Mouse (Mus musculus): ENCODE measurements around the gene Ctc1. TPM values are rescaled to one million over a fixed set of nuclear protein-coding genes. Genes with fewer than 3 reads are reported as not detected.
"Not testable (repeated sequence)": the region's sequence is repeated elsewhere in the genome, so short reads cannot be mapped to it uniquely, and the experiment has no call there.

Ctc1 gene
- polyA plus RNA-seq (2014; fragmentation: Nextera tagmentation; extraction: Ambion mirVana), result 54.4 and 58.9 TPM in 2 replicates

DNA sequence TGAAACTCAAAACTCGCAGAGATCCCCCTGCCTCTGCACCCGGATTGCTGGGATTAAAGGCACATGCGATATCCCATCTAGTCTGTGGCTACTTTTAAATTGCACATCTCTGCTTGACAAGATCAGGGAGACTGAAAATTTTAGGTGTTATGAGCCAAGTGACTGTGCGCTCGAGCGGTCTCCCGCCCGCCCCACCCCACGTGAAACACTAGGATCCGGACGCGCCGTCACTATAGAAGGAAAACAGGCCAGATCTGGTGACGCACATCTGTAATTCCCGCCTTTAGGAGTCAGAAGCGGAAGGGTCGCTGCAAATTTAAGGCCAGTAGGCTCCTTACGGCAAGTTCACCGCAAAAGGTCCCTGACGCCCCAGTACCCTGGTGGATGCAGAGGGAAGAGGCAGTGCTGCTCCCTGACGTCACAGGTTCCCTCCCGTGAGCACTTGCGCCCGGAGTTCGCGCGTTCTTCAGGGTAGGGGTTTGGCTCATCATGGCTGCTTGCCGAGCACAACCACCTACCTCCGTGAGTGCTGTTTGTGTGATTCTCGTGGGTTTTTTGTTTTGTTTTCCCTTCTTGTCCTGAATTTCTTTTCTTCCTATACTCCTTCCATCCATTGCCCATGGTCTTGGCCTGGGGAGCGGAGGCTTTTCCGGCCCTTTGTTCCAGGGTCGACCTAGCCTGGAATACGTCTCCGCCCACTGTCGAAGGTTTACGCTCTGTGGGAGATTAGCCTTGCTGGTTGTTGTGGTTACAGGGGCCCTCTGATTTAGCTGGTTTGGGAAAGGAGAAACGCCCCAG is at the start of gene Ctc1:
Gene Ctc1, plus strand, starts transcription at position 268 of the 798 bp plus-strand sequence.
- ATAC-seq (ENCODE audit: low FRiP score), result peak; percentile 95
- H3K27ac ChIP-seq, result peak within 1 kb of the TSS; percentile 85
- WGBS, result 4% methylated on average over 38 of the region's 38 CpGs

DNA sequence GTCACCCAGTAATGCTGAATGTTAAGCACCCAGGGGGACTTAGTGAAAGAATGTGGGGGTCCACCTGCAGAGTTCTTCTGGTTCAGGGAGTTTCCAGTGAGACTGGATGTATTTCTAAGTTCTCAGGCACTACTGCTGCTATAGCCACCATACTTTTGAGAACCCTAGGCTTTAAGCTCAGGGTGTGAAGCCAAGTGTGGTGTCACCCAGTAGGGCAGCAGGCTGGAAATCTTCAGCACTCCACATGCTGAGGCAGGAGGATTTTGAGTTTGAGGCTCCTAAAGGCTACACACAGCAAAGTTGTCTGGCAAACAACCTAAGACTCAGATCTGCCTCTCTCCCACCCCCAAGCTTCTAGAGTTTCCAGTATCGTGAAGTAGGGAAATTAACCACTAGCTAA is 49.2 kb upstream of the Ctc1 start:
- no peak overlapping the region for H3K4me3 ChIP-seq (replicated peaks; ENCODE audit: low read length)
- WGBS, result 61% methylated on average over 1 of the region's 1 CpGs
- peak overlapping the region; percentile 76; the same call in 1 of the 2 replicates for H3K4me2 ChIP-seq (replicated peaks)

More for the DNA sequence above, at the start of gene Ctc1:
- Histone ChIP-seq H3K4me3 (replicated peaks; ENCODE audit: low read length) (peak within 1 kb of the TSS; percentile 57), H3K4me2 (replicated peaks) (peak within 1 kb of the TSS; percentile 54), H3K9me3 (ENCODE audit: control insufficient read depth, low read length) (no peaks in the 10 kb centered on the region), H3K36me3 (replicated peaks; ENCODE audit: control insufficient read depth, insufficient read depth) (no peaks in the 10 kb centered on the region), H3K9ac (peak within 1 kb of the TSS; percentile 83), H3K4me1 (replicated peaks; ENCODE audit: control insufficient read depth, insufficient read depth, low read length) (peaks cover 14% of the 10 kb centered on the region), H3K27me3 (ENCODE audit: control insufficient read depth, insufficient read depth, low read length) (no peaks in the 10 kb centered on the region)
- peak; percentile 94 for DNase-seq (ENCODE audit: low spot score)

DNA sequence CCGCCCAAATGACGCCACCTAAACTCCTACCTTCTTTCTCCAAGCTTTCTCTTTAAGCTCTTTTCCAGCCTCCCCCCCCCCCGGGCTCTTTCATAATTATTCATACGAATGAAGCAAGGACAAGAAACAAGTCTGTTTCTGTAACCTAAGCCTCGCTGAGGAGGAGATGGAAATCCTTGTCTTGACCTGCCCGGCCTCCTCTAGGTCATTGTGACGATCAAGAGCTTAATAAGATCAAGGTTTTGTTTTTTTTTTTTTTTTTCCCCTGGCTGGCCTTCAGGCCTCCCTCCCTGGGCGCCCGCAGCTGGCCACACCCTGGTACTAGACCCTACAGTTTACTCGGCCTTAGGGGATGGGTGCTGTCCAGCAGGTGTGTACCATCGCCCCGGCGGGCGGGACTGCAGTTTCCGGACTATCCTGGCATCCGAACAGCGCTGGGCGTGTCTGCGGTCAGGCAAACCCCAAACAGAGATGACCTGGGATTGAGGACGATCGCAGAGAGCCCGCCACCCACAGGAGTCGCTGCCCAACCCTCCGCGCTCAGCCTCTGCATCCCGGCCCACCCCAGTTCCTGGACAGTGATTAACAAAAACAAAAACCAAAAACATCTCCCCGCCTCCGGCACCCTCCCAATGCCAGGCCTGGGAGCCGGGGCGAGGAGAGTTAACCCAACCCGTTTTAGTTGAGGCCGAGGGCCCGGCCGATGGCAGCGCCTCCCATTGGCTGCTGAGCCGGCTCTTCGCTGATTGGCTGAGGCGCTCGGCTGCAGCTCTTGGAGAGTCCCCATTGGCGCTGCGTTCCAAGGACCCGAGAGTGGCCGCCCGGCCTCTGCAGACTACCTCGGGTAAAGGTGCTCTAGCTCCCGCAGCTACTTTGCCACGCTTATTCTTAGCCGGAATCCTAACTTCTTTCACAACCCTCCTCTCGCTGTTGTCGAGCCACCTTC is 48.1 kb upstream of the Ctc1 start, which contains the start of gene Slc25a35:
Gene Slc25a35, plus strand, starts transcription at position 795 of the 946 bp plus-strand sequence.
- Histone ChIP-seq H3K4me2 (replicated peaks) (peak within 1 kb of the TSS; percentile 76), H3K27me3 (ENCODE audit: control insufficient read depth, insufficient read depth, low read length) (no peaks in the 10 kb centered on the region), H3K36me3 (replicated peaks; ENCODE audit: control insufficient read depth, insufficient read depth) (no peaks in the 10 kb centered on the region), H3K9me3 (ENCODE audit: control insufficient read depth, low read length) (no peaks in the 10 kb centered on the region), H3K27ac (peak within 1 kb of the TSS; percentile 41; the same call in 1 of the 2 replicates), H3K4me1 (replicated peaks; ENCODE audit: control insufficient read depth, insufficient read depth, low read length) (0 out of 2 replicates have a peak, but pooled peaks cover 12% of the 10 kb centered on the region), H3K4me3 (replicated peaks; ENCODE audit: low read length) (peak within 1 kb of the TSS; percentile 54), H3K9ac (peak within 1 kb of the TSS; percentile 65)
- ATAC-seq (ENCODE audit: low FRiP score), result peak; percentile 95
- WGBS, result under 1% methylated on average over 50 of the region's 50 CpGs
- DNase-seq (ENCODE audit: low spot score), result peak; percentile 88

More for the DNA sequence above, 49.2 kb upstream of the Ctc1 start:
- H3K27ac ChIP-seq, result no peak overlapping the region
- no peak overlapping the region for H3K9ac ChIP-seq
- 0 out of 2 replicates have a peak, but pooled peaks cover 12% of the 10 kb centered on the region for H3K4me1 ChIP-seq (replicated peaks; ENCODE audit: control insufficient read depth, insufficient read depth, low read length)
- DNase-seq (ENCODE audit: low spot score), result no peak
- ATAC-seq (ENCODE audit: low FRiP score), result no peak
- H3K36me3 ChIP-seq (replicated peaks; ENCODE audit: control insufficient read depth, insufficient read depth), result no peaks in the 10 kb centered on the region
- no peaks in the 10 kb centered on the region for H3K27me3 ChIP-seq (ENCODE audit: control insufficient read depth, insufficient read depth, low read length)
- H3K9me3 ChIP-seq (ENCODE audit: control insufficient read depth, low read length), result no peaks in the 10 kb centered on the region

DNA sequence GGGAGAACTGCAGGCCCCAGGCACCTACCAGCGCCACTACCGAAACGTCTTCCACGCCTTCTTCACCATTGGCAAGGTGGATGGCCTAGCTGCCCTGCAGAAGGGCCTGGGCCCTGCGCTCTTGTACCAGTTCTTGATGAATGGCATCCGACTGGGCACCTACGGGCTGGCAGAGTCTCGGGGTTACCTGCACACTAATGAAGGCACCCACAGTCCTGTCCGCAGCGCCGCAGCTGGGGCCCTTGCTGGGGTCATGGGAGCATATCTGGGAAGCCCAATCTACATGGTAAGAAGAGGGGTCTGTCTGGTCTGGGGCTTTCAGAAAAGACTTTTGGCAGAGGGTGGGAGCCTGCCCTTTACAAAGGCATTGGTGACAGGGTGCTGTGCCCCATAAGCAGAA is 47.0 kb upstream of the Ctc1 start:
- H3K27me3 ChIP-seq (ENCODE audit: control insufficient read depth, insufficient read depth, low read length), result no peaks in the 10 kb centered on the region
- no peak overlapping the region; the same call in 1 of the 2 replicates for H3K4me2 ChIP-seq (replicated peaks)
- H3K27ac ChIP-seq, result no peak overlapping the region
- ATAC-seq (ENCODE audit: low FRiP score) (no peak), DNase-seq (ENCODE audit: low spot score) (no peak)
- no peaks in the 10 kb centered on the region for H3K36me3 ChIP-seq (replicated peaks; ENCODE audit: control insufficient read depth, insufficient read depth)
- no peaks in the 10 kb centered on the region for H3K9me3 ChIP-seq (ENCODE audit: control insufficient read depth, low read length)
- no peak overlapping the region for H3K4me3 ChIP-seq (replicated peaks; ENCODE audit: low read length)
- no peak overlapping the region; the same call in 1 of the 2 replicates for H3K9ac ChIP-seq
- 84% methylated on average over 11 of the region's 11 CpGs for WGBS
- peaks cover 18% of the 10 kb centered on the region; the same call in 1 of the 2 replicates for H3K4me1 ChIP-seq (replicated peaks; ENCODE audit: control insufficient read depth, insufficient read depth, low read length)

DNA sequence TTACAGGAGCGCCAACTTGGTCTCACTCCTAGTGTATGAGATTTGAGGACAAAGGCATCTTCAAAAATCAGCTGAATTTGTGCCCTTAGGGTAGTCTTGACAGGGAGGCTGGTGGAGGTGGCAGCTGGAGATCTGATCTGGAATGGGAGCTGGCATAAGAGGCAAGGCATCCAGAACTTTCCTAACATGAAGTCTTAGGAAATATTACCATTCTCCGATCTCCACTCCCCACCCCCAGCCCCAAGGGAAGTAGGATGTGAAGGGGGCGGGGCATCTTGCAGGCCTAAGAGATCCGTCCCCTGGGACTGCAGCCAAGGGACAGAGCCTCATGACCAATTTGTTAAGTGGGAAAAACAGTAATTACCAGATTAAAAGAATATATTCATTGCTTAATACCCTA is 45.5 kb upstream of the Ctc1 start:
- Histone ChIP-seq H3K36me3 (replicated peaks; ENCODE audit: control insufficient read depth, insufficient read depth) (no peaks in the 10 kb centered on the region), H3K9ac (no peak overlapping the region), H3K27me3 (ENCODE audit: control insufficient read depth, insufficient read depth, low read length) (no peaks in the 10 kb centered on the region), H3K4me2 (replicated peaks) (no peak overlapping the region), H3K9me3 (ENCODE audit: control insufficient read depth, low read length) (no peaks in the 10 kb centered on the region), H3K27ac (no peak overlapping the region), H3K4me1 (replicated peaks; ENCODE audit: control insufficient read depth, insufficient read depth, low read length) (peaks cover 18% of the 10 kb centered on the region; the same call in 1 of the 2 replicates), H3K4me3 (replicated peaks; ENCODE audit: low read length) (no peak overlapping the region)
- ATAC-seq (ENCODE audit: low FRiP score), result no peak
- 82% methylated on average over 4 of the region's 4 CpGs for WGBS
- DNase-seq (ENCODE audit: low spot score), result no peak

DNA sequence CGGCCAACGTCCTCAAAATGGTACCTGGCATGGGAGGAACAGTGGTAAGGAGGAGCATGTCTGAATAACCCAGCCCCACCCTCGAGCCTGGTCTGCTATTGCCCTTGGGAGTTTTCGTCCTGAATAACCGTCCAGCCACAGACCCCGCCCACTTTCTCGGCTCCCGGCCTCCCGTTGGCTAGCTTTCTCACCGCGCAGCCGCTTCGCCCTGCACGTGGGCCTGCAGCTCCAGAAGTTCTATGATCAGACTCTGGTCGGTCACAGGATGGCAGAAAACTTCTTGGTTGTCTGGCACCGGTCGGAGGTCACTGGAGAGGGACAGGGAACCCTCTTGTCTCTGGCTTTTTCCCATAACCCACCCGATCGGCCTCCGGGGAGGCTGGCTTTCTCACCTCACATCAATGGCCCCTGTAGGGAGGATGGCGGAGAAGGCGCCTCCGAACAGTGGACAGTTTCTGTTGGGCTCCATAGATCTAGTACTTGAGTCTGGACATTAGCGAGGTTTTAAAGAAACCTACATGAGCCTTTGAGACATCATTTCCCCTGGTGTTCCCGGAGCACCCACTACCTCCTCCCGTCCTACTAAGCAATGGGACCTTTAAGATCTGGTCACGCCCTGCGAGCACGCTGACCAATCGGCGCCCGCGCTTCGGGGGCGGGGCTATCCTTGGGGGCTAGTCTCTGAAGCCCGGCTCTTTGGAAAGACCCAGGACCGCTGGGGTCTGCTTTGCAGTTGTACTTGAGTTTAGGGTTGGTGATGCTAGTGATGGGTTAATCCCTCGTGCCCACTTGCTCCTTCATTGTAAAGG is 42.3 kb upstream of the Ctc1 start:
- not testable (repeated sequence) for H3K27me3 ChIP-seq (ENCODE audit: control insufficient read depth, insufficient read depth, low read length); H3K9me3 ChIP-seq (ENCODE audit: control insufficient read depth, low read length); H3K36me3 ChIP-seq (replicated peaks; ENCODE audit: control insufficient read depth, insufficient read depth); H3K27ac ChIP-seq
- Histone ChIP-seq H3K4me2 (replicated peaks) (peak overlapping the region; percentile 69), H3K4me1 (replicated peaks; ENCODE audit: control insufficient read depth, insufficient read depth, low read length) (peaks cover 11% of the 10 kb centered on the region; the same call in 1 of the 2 replicates), H3K4me3 (replicated peaks; ENCODE audit: low read length) (peak overlapping the region; percentile 38), H3K9ac (peak overlapping the region; percentile 40)
- ATAC-seq (ENCODE audit: low FRiP score), result peak; percentile 88
- WGBS, result under 1% methylated on average over 37 of the region's 38 CpGs
- peak; percentile 78 for DNase-seq (ENCODE audit: low spot score)

DNA sequence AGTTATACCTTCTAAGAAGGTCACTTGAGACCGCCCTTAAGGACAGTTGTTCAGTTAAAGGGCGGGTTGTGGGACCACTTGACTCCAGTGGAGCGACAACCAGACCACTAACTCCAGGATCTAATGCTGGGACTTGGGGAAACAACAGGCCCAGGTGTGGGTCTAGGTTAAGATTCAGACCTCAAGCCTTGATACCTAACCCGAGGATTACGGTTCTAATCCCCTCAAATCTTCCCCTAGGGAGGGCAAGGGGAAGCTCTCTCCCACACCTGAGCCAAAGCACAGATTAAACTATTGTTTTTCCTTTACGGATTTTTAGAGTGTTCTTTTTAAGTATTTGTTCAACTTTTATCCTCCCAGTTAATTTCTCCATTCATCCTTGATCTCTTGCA is 41.7 kb upstream of the Ctc1 start:
- no peak for DNase-seq (ENCODE audit: low spot score)
- H3K9me3 ChIP-seq (ENCODE audit: control insufficient read depth, low read length), result no peaks in the 10 kb centered on the region
- WGBS, result 31% methylated on average over 6 of the region's 6 CpGs
- H3K4me2 ChIP-seq (replicated peaks), result peak overlapping the region; percentile 69
- peaks cover 6% of the 10 kb centered on the region; the same call in 1 of the 2 replicates for H3K4me1 ChIP-seq (replicated peaks; ENCODE audit: control insufficient read depth, insufficient read depth, low read length)
- H3K27ac ChIP-seq, result no peak overlapping the region
- peak overlapping the region; percentile 38 for H3K4me3 ChIP-seq (replicated peaks; ENCODE audit: low read length)
- ATAC-seq (ENCODE audit: low FRiP score), result no peak
- peak overlapping the region; percentile 40; the same call in 1 of the 2 replicates for H3K9ac ChIP-seq
- no peaks in the 10 kb centered on the region for H3K27me3 ChIP-seq (ENCODE audit: control insufficient read depth, insufficient read depth, low read length)
- no peaks in the 10 kb centered on the region for H3K36me3 ChIP-seq (replicated peaks; ENCODE audit: control insufficient read depth, insufficient read depth)

DNA sequence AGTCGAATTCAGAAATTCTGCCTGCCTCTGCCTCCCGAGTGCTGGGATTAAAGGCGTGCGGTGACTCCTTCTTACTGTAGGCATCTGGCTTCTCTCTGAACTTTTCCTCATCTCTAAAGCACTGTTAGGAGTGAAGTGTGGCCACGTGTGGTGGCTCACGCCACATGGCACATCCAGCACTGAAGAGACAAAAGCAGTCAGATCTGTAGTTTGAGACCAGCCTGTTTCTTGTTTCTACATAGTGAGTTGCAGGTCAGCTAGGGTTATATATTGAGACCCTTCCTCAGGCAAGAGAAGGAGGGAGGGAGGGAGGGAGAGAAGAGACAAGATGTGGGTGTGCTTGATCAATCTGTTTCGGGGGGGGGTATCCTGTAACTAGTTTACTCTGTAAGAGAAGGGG is 40.6 kb upstream of the Ctc1 start, which contains the start of gene Rangrf:
Gene Rangrf, minus strand, starts transcription at position 101 of the 400 bp plus-strand sequence.
- H3K36me3 ChIP-seq (replicated peaks; ENCODE audit: control insufficient read depth, insufficient read depth), result no peaks in the 10 kb centered on the region
- H3K27ac ChIP-seq, result no peak within 1 kb of the TSS
- peak within 1 kb of the TSS; percentile 69 for H3K4me2 ChIP-seq (replicated peaks)
- H3K4me1 ChIP-seq (replicated peaks; ENCODE audit: control insufficient read depth, insufficient read depth, low read length), result peaks cover 6% of the 10 kb centered on the region; the same call in 1 of the 2 replicates
- H3K4me3 ChIP-seq (replicated peaks; ENCODE audit: low read length), result peak within 1 kb of the TSS; percentile 38
- DNase-seq (ENCODE audit: low spot score) (no peak), ATAC-seq (ENCODE audit: low FRiP score) (no peak)
- no peaks in the 10 kb centered on the region for H3K27me3 ChIP-seq (ENCODE audit: control insufficient read depth, insufficient read depth, low read length)
- WGBS, result 83% methylated on average over 7 of the region's 7 CpGs
- peak within 1 kb of the TSS; percentile 40; the same call in 1 of the 2 replicates for H3K9ac ChIP-seq
- no peaks in the 10 kb centered on the region for H3K9me3 ChIP-seq (ENCODE audit: control insufficient read depth, low read length)

Measured in hindbrain, embryonic 14.5 days (tissue).